In the genomic region with DNA sequence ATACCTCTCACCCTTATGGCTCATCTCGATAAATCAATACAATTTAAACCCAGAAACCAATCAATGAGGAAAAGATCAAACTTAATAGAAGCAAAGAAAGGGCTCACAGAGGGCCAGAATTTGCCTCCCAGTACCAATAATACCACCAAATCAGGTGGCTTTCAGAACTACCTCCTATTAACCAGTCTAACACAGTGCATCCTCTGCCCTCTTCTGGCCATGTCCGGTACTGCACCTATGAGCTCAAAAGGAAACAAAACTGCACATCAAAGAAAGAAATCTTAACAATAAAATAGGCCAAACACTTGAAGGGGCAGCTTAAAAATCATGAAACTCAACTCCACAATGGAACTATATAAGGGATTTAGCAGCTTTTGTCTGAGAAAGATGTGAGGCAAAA, we compare ENCODE assay signal across 8 mouse cellular contexts. TPM values are rescaled to one million over a fixed set of nuclear protein-coding genes. Genes with fewer than 3 reads are reported as not detected.
DNase-seq lines count a peak whose midpoint lies in the region; ATAC-seq and TF ChIP-seq lines count a peak whose summit lies in the region.
"Not testable (repeated sequence)": the region's sequence is repeated elsewhere in the genome, so short reads cannot be mapped to it uniquely, and the experiment has no call there.

No protein-coding gene starts in this region.

- not testable (repeated sequence) for H3K79me2 ChIP-seq in CH12.LX (replicated peaks; ENCODE audit: control insufficient read depth, extremely low read depth, insufficient read depth, poor library complexity, severe bottlenecking)

- H3K9ac ChIP-seq in CH12.LX (ENCODE audit: insufficient read depth, low read depth); hindbrain, postnatal 0 days (replicated peaks; ENCODE audit: low read length); lung, embryonic 14.5 days: not testable (repeated sequence)

- not testable (repeated sequence) for H3K27me3 ChIP-seq in CH12.LX (replicated peaks); hindbrain, postnatal 0 days (ENCODE audit: insufficient read depth, low read length); lung, embryonic 14.5 days (ENCODE audit: insufficient read depth, low read length)

- 27% methylated on average over 2 of the region's 2 CpGs for WGBS in hindbrain, postnatal 0 days
- 0% methylated on average over 1 of the region's 2 CpGs for WGBS in lung, embryonic 14.5 days

- DNase-seq in CH12.LX (ENCODE audit: extremely low read depth); hindbrain, postnatal 0 days (ENCODE audit: low spot score); lung, embryonic 14.5 days: not testable (repeated sequence)
- peak; percentile 51 for DNase-seq in cerebellum, adult 9-11 months
- DNase-seq in frontal cortex, postnatal 36 days (ENCODE audit: low spot score in 2 of 2), result peak; percentile 53 to 77
- peak; percentile 75 for DNase-seq in layer of hippocampus, adult 9-10 months (ENCODE audit: low spot score)
- DNase-seq in ovary, postnatal 14 days (ENCODE audit: low spot score), result peak; percentile 51
- peak; percentile 7 to 33 for DNase-seq in thymus, adult 18-20 months

- TF ChIP-seq CTCF in CH12.LX (conservative IDR thresholded peaks at IDR 0.05 in 1 of 2, IDR thresholded peaks at IDR 0.05 in 1 of 2; ENCODE audit: low read depth in 2 of 2, low read length in 2 of 2), result peak in 1 of 2 experiments; percentile 33; a peak in 2 of 4 replicates
- peak; percentile 59 for TF ChIP-seq CTCF in hindbrain, postnatal 0 days (IDR thresholded peaks at IDR 0.05; ENCODE audit: low read depth)
- peak; percentile 61 for TF ChIP-seq CTCF in lung, embryonic 14.5 days (IDR thresholded peaks at IDR 0.05; ENCODE audit: low read depth)

- not testable (repeated sequence) for H3K27ac ChIP-seq in CH12.LX (ENCODE audit: insufficient read depth, low read depth); hindbrain, postnatal 0 days; lung, embryonic 14.5 days (ENCODE audit: low read depth)

- ATAC-seq in hindbrain, postnatal 0 days; lung, embryonic 14.5 days (ENCODE audit: insufficient read depth): not testable (repeated sequence)

- not testable (repeated sequence) for H3K36me3 ChIP-seq in CH12.LX (replicated peaks in 1 of 2; ENCODE audit: control insufficient read depth in 1 of 2, insufficient read depth in 1 of 2, low read length in 1 of 2); hindbrain, postnatal 0 days (ENCODE audit: insufficient read depth, low read length); lung, embryonic 14.5 days (ENCODE audit: insufficient read depth)

- in situ Hi-C loops in CH12.LX (cut with MboI; ENCODE audit: low pct_ligation_motif_present, low pct_unique_long_range_greater_than_20kb, low sequenced_read_pairs), result not testable (repeated sequence)

- TF ChIP-seq POLR2A in CH12.LX (IDR thresholded peaks at IDR 0.05; ENCODE audit: low read depth, low read length), result not testable (repeated sequence)

- not testable (repeated sequence) for H3K4me2 ChIP-seq in CH12.LX (ENCODE audit: insufficient read depth, low read depth, poor library complexity, severe bottlenecking); hindbrain, postnatal 0 days (ENCODE audit: low read depth, low read length); lung, embryonic 14.5 days

- not testable (repeated sequence) for TF ChIP-seq RAD21 in CH12.LX (IDR thresholded peaks at IDR 0.05; ENCODE audit: low read depth, low read length)

- dilution Hi-C loops in CH12.LX (cut with MboI; ENCODE audit: extremely low pct_ligation_motif_present, extremely low pct_unique_long_range_greater_than_20kb, low sequenced_read_pairs), result not testable (repeated sequence)

- H3K4me3 ChIP-seq in CH12.LX (replicated peaks in 1 of 3; ENCODE audit: low read depth in 2 of 3, low read length in 2 of 3, poor library complexity in 1 of 3); hindbrain, postnatal 0 days (ENCODE audit: low read length); lung, embryonic 14.5 days (ENCODE audit: low read depth, low read length): not testable (repeated sequence)

- H3K4me1 ChIP-seq in CH12.LX (ENCODE audit: control insufficient read depth in 1 of 2, insufficient read depth in 2 of 2); hindbrain, postnatal 0 days (ENCODE audit: insufficient read depth, low read length); lung, embryonic 14.5 days (ENCODE audit: insufficient read depth): not testable (repeated sequence)

- not testable (repeated sequence) for H3K9me3 ChIP-seq in CH12.LX (replicated peaks; ENCODE audit: low read length); hindbrain, postnatal 0 days (ENCODE audit: low read length); lung, embryonic 14.5 days (ENCODE audit: low read depth, low read length)

- not testable (repeated sequence) for TF ChIP-seq EP300 in CH12.LX (IDR thresholded peaks at IDR 0.05; ENCODE audit: low read length)

TF ChIP-seq in CH12.LX, 34 proteins besides CTCF, POLR2A, EP300 and RAD21:
- TF ChIP-seq SMC3 (IDR thresholded peaks at IDR 0.05; ENCODE audit: low read depth, low read length), result peak; percentile 20; the same call in 1 of the 2 replicates

RNA-seq across cellular contexts. Expression of gene Rtl8b, which starts 6.7 kb away (rescaled TPM):
- total RNA-seq in CH12.LX (2012; rRNA removed) (not detected in 2 replicates), CH12.LX (2014; rRNA removed) (not detected in 2 replicates)
- not detected in 2 replicates for polyA plus RNA-seq in CH12.LX (2012; ENCODE audit: insufficient read length, low read depth)
- total RNA-seq in hindbrain, postnatal 0 days (2014; rRNA removed), result 350 and 410 TPM in 2 replicates
- polyA plus RNA-seq in hindbrain, postnatal 0 days (2015; fragmentation: Nextera tagmentation; extraction: Ambion mirVana), result 232 and 242 TPM in 2 replicates
- polyA plus RNA-seq in lung, embryonic 14.5 days (2014; fragmentation: Nextera tagmentation; extraction: Ambion mirVana), result 65.6 and 72.5 TPM in 2 replicates

RNA-seq across cellular contexts. Expression of gene Rtl8a, which starts 33.5 kb away (rescaled TPM):
- 0.21 and 0.29 TPM in 2 replicates for total RNA-seq in CH12.LX (2012; rRNA removed)
- not detected in 2 replicates for total RNA-seq in CH12.LX (2014; rRNA removed)
- 0.80 and 1.4 TPM in 2 replicates for polyA plus RNA-seq in CH12.LX (2012; ENCODE audit: insufficient read length, low read depth)
- 254 and 270 TPM in 2 replicates for total RNA-seq in hindbrain, postnatal 0 days (2014; rRNA removed)
- polyA plus RNA-seq in hindbrain, postnatal 0 days (2015; fragmentation: Nextera tagmentation; extraction: Ambion mirVana), result 284 and 285 TPM in 2 replicates
- 79.7 and 79.9 TPM in 2 replicates for polyA plus RNA-seq in lung, embryonic 14.5 days (2014; fragmentation: Nextera tagmentation; extraction: Ambion mirVana)

RNA-seq across cellular contexts. Expression of gene 4930502E18Rik, which starts 47.7 kb away (rescaled TPM):
- not detected in 2 replicates for total RNA-seq in CH12.LX (2012; rRNA removed)
- total RNA-seq in CH12.LX (2014; rRNA removed), result 0.26 TPM in 1 of 2 replicates, not detected in the other
- polyA plus RNA-seq in CH12.LX (2012; ENCODE audit: insufficient read length, low read depth), result not detected in 2 replicates
- total RNA-seq in hindbrain, postnatal 0 days (2014; rRNA removed), result not detected in 2 replicates
- 0.55 and 0.66 TPM in 2 replicates for polyA plus RNA-seq in hindbrain, postnatal 0 days (2015; fragmentation: Nextera tagmentation; extraction: Ambion mirVana)
- 0.25 TPM in 1 of 2 replicates, not detected in the other for polyA plus RNA-seq in lung, embryonic 14.5 days (2014; fragmentation: Nextera tagmentation; extraction: Ambion mirVana)

Comparison
In these comparisons a context has a peak if more than half of its experiments do, and no peak if none do; other contexts are left out.
1. RNA of gene Rtl8b, which starts 6.7 kb away (polyA plus RNA-seq): 232 to 242 TPM in hindbrain, postnatal 0 days and 65.6 to 72.5 TPM in lung, embryonic 14.5 days; not detected in CH12.LX; every median in the first group is over 10 times any median in the second.
2. RNA of gene Rtl8a, which starts 33.5 kb away (polyA plus RNA-seq): 284 to 285 TPM in hindbrain, postnatal 0 days and 79.7 to 79.9 TPM in lung, embryonic 14.5 days; 0.80 to 1.4 TPM in CH12.LX; every median in the first group is over 10 times any median in the second.